Mouse (Mus musculus) thymus, adult 2 months (tissue): ENCODE data around the gene Hk1.

ENCODE experiments used
- CTCF ChIP-seq: fragments of 200-500 bp; IDR thresholded peaks from 2 replicates; pipeline ENCODE4 v1.5.1; 2012; ENCODE audit warnings: mild to moderate bottlenecking, control low read depth, low read length, moderate library complexity, borderline replicate concordance; ENCODE audit not compliant: control insufficient read depth, poor library complexity, insufficient read depth; ENCODE audit errors: extremely low read depth
- POLR2A ChIP-seq: fragments of 200-500 bp; IDR thresholded peaks from 2 replicates; pipeline ENCODE4 v1.6.1; 2012; ENCODE audit warnings: mild to moderate bottlenecking, low read length, control low read depth, moderate library complexity; ENCODE audit not compliant: control insufficient read depth, poor library complexity, insufficient read depth; ENCODE audit errors: extremely low read depth

DNA sequence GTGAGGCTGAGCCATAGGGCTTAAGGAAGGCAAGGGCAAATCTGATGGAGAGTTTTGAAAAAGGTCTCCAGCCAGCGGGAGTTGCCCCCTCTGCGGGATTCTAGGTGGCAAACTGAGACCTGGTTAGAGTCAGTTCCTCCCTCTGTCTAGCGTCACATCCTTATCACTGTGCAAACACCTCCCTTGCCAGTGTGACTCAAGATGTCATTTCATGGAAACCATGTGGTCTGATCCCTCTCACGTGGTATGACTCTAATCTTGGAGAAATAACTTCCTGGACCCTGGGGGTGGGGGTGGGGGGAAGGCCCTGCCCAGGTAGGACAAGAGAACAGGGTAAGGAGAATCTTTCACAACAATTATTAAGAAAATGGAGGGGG is 33.9 kb upstream of the Hk1 start:
- TF ChIP-seq CTCF (no peak), POLR2A (no peak)
